Mouse (Mus musculus): ENCODE data around the gene Iqsec1.

DNA sequence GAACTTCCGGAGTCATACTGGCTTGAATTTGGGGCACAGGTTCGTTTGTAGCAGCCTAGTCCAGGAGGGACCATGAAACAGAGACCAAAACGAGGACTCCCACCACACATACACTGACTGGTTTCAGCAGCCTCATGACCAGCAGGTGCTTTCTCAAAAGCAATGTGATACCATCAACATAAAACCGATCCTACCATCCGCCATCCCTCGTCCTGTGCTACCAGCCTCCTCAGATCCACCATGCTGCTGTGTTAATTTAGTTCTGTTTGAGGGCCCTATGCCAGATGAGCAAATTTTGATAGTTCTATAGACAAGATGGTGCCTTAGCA, 232.9 kb downstream of the Iqsec1 start:
- TF ChIP-seq CTCF (IDR thresholded peaks at IDR 0.05; ENCODE audit: low read depth, low read length): no peak
- no peak for TF ChIP-seq POLR2A (IDR thresholded peaks at IDR 0.05; ENCODE audit: insufficient read depth, low read length)
